ENCODE assay signal across 12 mouse cellular contexts in the genomic region with DNA sequence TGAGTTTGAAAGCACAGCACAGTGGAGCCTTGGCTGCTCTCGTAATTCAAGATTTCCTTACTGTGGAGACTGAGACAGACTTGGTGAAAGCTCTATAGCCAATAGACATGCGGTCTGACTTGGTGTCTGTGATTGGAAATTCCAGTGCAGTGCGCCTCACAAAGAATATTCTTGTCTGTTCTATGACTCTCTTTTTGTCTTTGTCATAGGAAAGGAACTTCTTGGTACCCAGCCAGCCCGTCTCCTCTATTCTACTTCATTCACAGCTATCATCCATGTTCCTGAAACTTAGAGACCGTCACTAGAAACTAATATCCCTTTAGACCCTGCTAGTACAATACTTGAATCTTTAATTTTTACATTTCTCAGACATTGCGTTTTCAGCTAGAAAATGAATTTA.
"Had no signal": no experiment of that assay in that cellular context is flagged by ENCODE, and none has a peak within 500 bp of the region (broad histone marks: within the 10 kb centered on the region; RNA-seq: fewer than 3 reads in every experiment).

No protein-coding gene starts in this region.

- H3K4me3 ChIP-seq: limb, embryonic 10.5 days; liver, embryonic 15.5 days; lung, embryonic 15.5 days; midbrain, embryonic 13.5 days; stomach, embryonic 15.5 days had no signal

- H3K27ac ChIP-seq: kidney, postnatal 0 days; limb, embryonic 10.5 days; liver, embryonic 15.5 days; lung, embryonic 15.5 days; midbrain, embryonic 13.5 days; stomach, embryonic 15.5 days had no signal

- H3K9ac ChIP-seq: liver, embryonic 15.5 days; lung, embryonic 15.5 days; midbrain, embryonic 13.5 days; stomach, embryonic 15.5 days had no signal

- H3K9me3 ChIP-seq: limb, embryonic 10.5 days; liver, embryonic 15.5 days; lung, embryonic 15.5 days; midbrain, embryonic 13.5 days; stomach, embryonic 15.5 days had no signal

- H3K36me3 ChIP-seq: limb, embryonic 10.5 days; liver, embryonic 15.5 days; lung, embryonic 15.5 days; midbrain, embryonic 13.5 days; stomach, embryonic 15.5 days had no signal

- H3K27me3 ChIP-seq: liver, embryonic 15.5 days; lung, embryonic 15.5 days; midbrain, embryonic 13.5 days; stomach, embryonic 15.5 days had no signal

- ATAC-seq: midbrain, embryonic 13.5 days had no signal

- DNase-seq: kidney, postnatal 36 days; lung, postnatal 36 days; right cerebral cortex, postnatal 14 days; thymus, adult 2 months; thymus, postnatal 25 days had no signal

- H3K4me2 ChIP-seq: liver, embryonic 11.5 days; liver, embryonic 15.5 days; lung, embryonic 15.5 days; midbrain, embryonic 13.5 days; stomach, embryonic 15.5 days had no signal
